Mouse (Mus musculus) c-Kit-positive CD71-positive TER-119-negative erythroid progenitor cells, embryonic 14.5 days (primary cell): ENCODE measurements at regions not wholly inside any gene's neighbourhood (a gene's known extent, or its start where the extent isn't known, plus 50 kb on each side); places are given as distances from the start of the nearest gene placed in this dataset.

Source experiments
- DNase-seq: peaks from one replicate; pipeline ENCODE4 v3.0.0-alpha.2; 2013; ENCODE audit warnings: low read depth

GRCm38 (mm10) chrX:129272135-129272534 lies 477.4 kb upstream of the Diaph2 start:
- no peak for DNase-seq

GRCm38 (mm10) chrX:129303987-129304386 lies 445.6 kb upstream of the Diaph2 start:
- DNase-seq = peak; percentile 7

- DNase-seq = no peak
Observed at GRCm38 (mm10) chrX:129309380-129309779, 440.2 kb upstream of the Diaph2 start.

GRCm38 (mm10) chrX:129329441-129329840 lies 420.1 kb upstream of the Diaph2 start:
- no peak for DNase-seq

- DNase-seq = no peak
Observed at GRCm38 (mm10) chrX:129332810-129333209, 416.7 kb upstream of the Diaph2 start.
